Mouse (Mus musculus) heart, postnatal 0 days (tissue): Measurements from ENCODE around the gene Myof. TPM values are rescaled to one million over a fixed set of nuclear protein-coding genes. Genes with fewer than 3 reads are reported as not detected.

Experiments used
- ATAC-seq: fragments of 200-750 bp; cut with Nextera tagmentation; 2 replicates; pipeline ENCODE4 v1.8.0; 2017; ENCODE audit warnings: low read depth, moderate number of reproducible peaks, moderate library complexity; ENCODE audit not compliant: insufficient read depth
- DNase-seq: peaks from one replicate; pipeline ENCODE4 v3.0.0-alpha.2; 2016; ENCODE audit warnings: low spot score
- H3K27ac ChIP-seq: fragments of 300-500 bp; sonication (generic); 2 replicates; pipeline ENCODE4 v1.5.1; 2014; ENCODE audit warnings: low read depth, mild to moderate bottlenecking
- H3K27me3 ChIP-seq: fragments of 300-500 bp; sonication (generic); 2 replicates; pipeline ENCODE4 v1.6.1; 2014; ENCODE audit warnings: low read length, mixed read lengths; ENCODE audit not compliant: control insufficient read depth, insufficient read depth
- H3K36me3 ChIP-seq: fragments of 300-500 bp; sonication (generic); replicated peaks from 2 replicates; pipeline ENCODE4 v1.6.1; 2014; ENCODE audit warnings: low read length, mixed read lengths; ENCODE audit not compliant: control insufficient read depth, insufficient read depth
- H3K4me1 ChIP-seq: fragments of 300-500 bp; sonication (generic); 2 replicates; pipeline ENCODE4 v1.6.1; 2014; ENCODE audit warnings: antibody characterized with exemption; ENCODE audit not compliant: control insufficient read depth, insufficient read depth
- H3K4me2 ChIP-seq: fragments of 300-500 bp; sonication (generic); 2 replicates; pipeline ENCODE4 v1.6.1; 2014; ENCODE audit warnings: low read depth, mild to moderate bottlenecking, low read length, moderate library complexity
- H3K4me3 ChIP-seq: fragments of 300-500 bp; sonication (generic); 2 replicates; pipeline ENCODE4 v1.5.1; 2014; ENCODE audit warnings: low read depth, low read length
- H3K9ac ChIP-seq: fragments of 300-500 bp; sonication (generic); replicated peaks from 2 replicates; pipeline ENCODE4 v1.6.1; 2014; ENCODE audit warnings: low read depth, low read length, mixed read lengths
- H3K9me3 ChIP-seq: fragments of 300-500 bp; sonication (generic); replicated peaks from 2 replicates; pipeline ENCODE4 v1.6.1; 2016; ENCODE audit warnings: low read length; ENCODE audit not compliant: control insufficient read depth
- CTCF ChIP-seq: IDR thresholded peaks from 2 replicates; pipeline ENCODE4 v1.5.1; 2016; ENCODE audit warnings: antibody characterized with exemption, control low read depth, low read depth
- EP300 ChIP-seq: IDR thresholded peaks from 2 replicates; pipeline ENCODE4 v1.6.1; 2016; ENCODE audit warnings: antibody characterized with exemption, low read depth
- WGBS: fragments of 180-500 bp; shearing (Covaris S2); extraction: QIAGEN DNeasy Blood & Tissue Kit; methylation state at CpG from one replicate; pipeline ENCODE4 v1.1.7; 2014; 5-methylcytosine and 5-hydroxymethylcytosine counted together
- polyA plus RNA-seq: library from polyadenylated mRNA; unstranded; fragments of >200 nt; fragmentation: Nextera tagmentation; extraction: Ambion mirVana; gene quantifications from 2 replicates; pipeline ENCODE4 v1.2.1, GENCODE M21; 2015
- total RNA-seq: library from RNA; depleted of rRNA; stranded (reverse); fragments of >200 nt; gene quantifications from 2 replicates; pipeline ENCODE4 v1.2.3, GENCODE M21; 2014; ENCODE audit warnings: low replicate concordance

The Myof gene
- total and polyA plus RNA-seq, 2 experiments from 2014 or later, result 2.8 to 9.5 TPM

- 52% methylated on average over 2 of the region's 2 CpGs for WGBS
- no peak overlapping the region; the same call in 1 of the 2 replicates for H3K27ac ChIP-seq
Observed at GRCm38 (mm10) chr19:38038267-38038666, 5.1 kb downstream of the Myof start.

GRCm38 (mm10) chr19:38035766-38036165 lies 7.6 kb downstream of the Myof start:
- Histone ChIP-seq H3K27me3 (no peaks in the 10 kb centered on the region), H3K4me2 (no peak overlapping the region), H3K36me3 (no peaks in the 10 kb centered on the region), H3K4me3 (no peak overlapping the region), H3K4me1 (no peaks in the 10 kb centered on the region), H3K27ac (no peak overlapping the region), H3K9ac (no peak overlapping the region), H3K9me3 (no peaks in the 10 kb centered on the region)
- ATAC-seq (no peak), DNase-seq (no peak)
- no peak for TF ChIP-seq CTCF
- no peak for TF ChIP-seq EP300
- 56% methylated on average over 2 of the region's 2 CpGs for WGBS

More at GRCm38 (mm10) chr19:38038267-38038666, 5.1 kb downstream of the Myof start:
- Histone ChIP-seq H3K4me3 (no peak overlapping the region), H3K9ac (no peak overlapping the region), H3K9me3 (no peaks in the 10 kb centered on the region), H3K4me2 (no peak overlapping the region), H3K4me1 (peaks cover 3% of the 10 kb centered on the region; the same call in 1 of the 2 replicates), H3K36me3 (no peaks in the 10 kb centered on the region), H3K27me3 (0 out of 2 replicates have a peak, but pooled peaks cover 3% of the 10 kb centered on the region)
- DNase-seq, result no peak
- TF ChIP-seq CTCF (no peak), EP300 (no peak)
- no peak for ATAC-seq

DNA sequence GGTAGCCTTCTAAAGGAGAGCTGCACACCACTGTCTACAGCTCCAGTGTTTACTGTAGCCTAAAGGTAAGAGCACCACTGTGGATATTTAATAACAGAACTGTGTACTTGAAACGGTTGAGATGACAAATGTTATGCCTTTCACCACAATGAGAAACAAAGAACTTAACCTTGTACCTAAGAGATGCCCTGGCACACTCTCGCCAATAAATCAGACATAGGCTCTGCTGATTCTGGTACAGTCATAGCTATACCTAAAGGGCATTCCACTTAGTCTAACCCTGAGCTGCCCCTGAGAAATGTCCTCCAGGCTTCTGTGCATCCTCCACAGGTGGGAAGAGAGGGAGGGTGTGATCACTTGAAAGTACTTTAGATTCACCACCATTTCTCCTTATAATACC lies 8.7 kb downstream of the Myof start:
- 68% methylated on average over 2 of the region's 2 CpGs for WGBS
- no peak for DNase-seq
- Histone ChIP-seq H3K9me3 (no peaks in the 10 kb centered on the region), H3K36me3 (no peaks in the 10 kb centered on the region), H3K27me3 (no peaks in the 10 kb centered on the region), H3K4me3 (no peak overlapping the region), H3K4me2 (no peak overlapping the region), H3K27ac (no peak overlapping the region), H3K4me1 (no peaks in the 10 kb centered on the region), H3K9ac (no peak overlapping the region)
- no peak for ATAC-seq
- no peak for TF ChIP-seq EP300
- TF ChIP-seq CTCF, result no peak

DNA sequence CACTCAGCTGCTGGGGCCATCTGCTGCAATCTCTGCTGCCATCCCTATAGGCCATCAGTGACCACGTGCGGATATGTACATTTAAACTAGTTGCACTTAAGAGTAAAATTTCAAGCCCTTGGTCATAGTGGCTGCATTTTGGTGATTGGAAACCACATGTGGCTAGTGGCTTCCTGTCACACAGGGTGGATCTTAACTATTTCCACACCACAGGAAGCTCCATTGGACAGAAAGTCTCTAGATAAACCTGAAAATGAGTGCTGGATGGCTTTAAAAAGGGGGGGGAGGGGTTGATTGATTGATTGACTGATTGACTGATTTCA lies 9.7 kb downstream of the Myof start:
- H3K27me3 ChIP-seq, result no peaks in the 10 kb centered on the region
- WGBS, result 84% methylated on average over 2 of the region's 2 CpGs
- H3K27ac ChIP-seq, result no peak overlapping the region
- H3K4me2 ChIP-seq, result no peak overlapping the region
- H3K4me1 ChIP-seq, result no peaks in the 10 kb centered on the region
- no peak for DNase-seq
- H3K9ac ChIP-seq, result no peak overlapping the region
- H3K9me3 ChIP-seq, result no peaks in the 10 kb centered on the region
- no peak overlapping the region for H3K4me3 ChIP-seq
- no peak for TF ChIP-seq CTCF
- TF ChIP-seq EP300, result no peak
- no peaks in the 10 kb centered on the region for H3K36me3 ChIP-seq
- no peak for ATAC-seq

GRCm38 (mm10) chr19:38032993-38033734 lies 10.2 kb downstream of the Myof start:
- 72% methylated on average over 15 of the region's 15 CpGs for WGBS
- ATAC-seq (no peak), DNase-seq (no peak)
- no peak overlapping the region for H3K9ac ChIP-seq
- no peak overlapping the region for H3K4me2 ChIP-seq
- H3K4me3 ChIP-seq, result no peak overlapping the region
- no peaks in the 10 kb centered on the region for H3K9me3 ChIP-seq
- no peak for TF ChIP-seq EP300
- no peak for TF ChIP-seq CTCF
- no peaks in the 10 kb centered on the region for H3K27me3 ChIP-seq
- H3K36me3 ChIP-seq, result no peaks in the 10 kb centered on the region
- no peak overlapping the region for H3K27ac ChIP-seq
- H3K4me1 ChIP-seq, result no peaks in the 10 kb centered on the region

DNA sequence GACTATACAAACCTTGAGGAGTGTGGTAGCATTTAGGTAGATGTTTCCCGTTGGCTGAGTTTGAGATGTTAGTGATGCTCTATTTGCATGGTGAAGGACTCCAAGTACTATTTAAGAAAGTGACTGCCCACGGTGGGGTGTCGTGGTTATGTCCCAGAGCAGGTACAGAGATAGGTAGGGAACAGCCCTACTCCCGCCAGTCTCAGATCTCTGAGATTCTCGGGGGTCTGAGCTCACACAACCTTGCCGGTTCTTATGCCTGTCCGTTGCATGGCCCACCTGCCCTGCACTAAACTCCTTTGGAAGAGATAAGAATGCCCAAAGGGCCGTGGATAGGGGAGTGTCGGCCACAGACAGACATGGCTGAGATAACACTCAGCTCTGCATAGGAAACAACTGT lies 12.2 kb downstream of the Myof start:
- no peak overlapping the region for H3K27ac ChIP-seq
- ATAC-seq (no peak), DNase-seq (no peak)
- H3K27me3 ChIP-seq, result no peaks in the 10 kb centered on the region
- 45% methylated on average over 9 of the region's 9 CpGs for WGBS
- H3K4me2 ChIP-seq, result peak overlapping the region; percentile 18
- H3K4me1 ChIP-seq, result peaks cover 1% of the 10 kb centered on the region; the same call in 1 of the 2 replicates
- no peak overlapping the region for H3K9ac ChIP-seq
- no peak overlapping the region for H3K4me3 ChIP-seq
- no peaks in the 10 kb centered on the region for H3K9me3 ChIP-seq
- H3K36me3 ChIP-seq, result no peaks in the 10 kb centered on the region
- TF ChIP-seq CTCF (no peak), EP300 (no peak)
